In the genomic region with DNA sequence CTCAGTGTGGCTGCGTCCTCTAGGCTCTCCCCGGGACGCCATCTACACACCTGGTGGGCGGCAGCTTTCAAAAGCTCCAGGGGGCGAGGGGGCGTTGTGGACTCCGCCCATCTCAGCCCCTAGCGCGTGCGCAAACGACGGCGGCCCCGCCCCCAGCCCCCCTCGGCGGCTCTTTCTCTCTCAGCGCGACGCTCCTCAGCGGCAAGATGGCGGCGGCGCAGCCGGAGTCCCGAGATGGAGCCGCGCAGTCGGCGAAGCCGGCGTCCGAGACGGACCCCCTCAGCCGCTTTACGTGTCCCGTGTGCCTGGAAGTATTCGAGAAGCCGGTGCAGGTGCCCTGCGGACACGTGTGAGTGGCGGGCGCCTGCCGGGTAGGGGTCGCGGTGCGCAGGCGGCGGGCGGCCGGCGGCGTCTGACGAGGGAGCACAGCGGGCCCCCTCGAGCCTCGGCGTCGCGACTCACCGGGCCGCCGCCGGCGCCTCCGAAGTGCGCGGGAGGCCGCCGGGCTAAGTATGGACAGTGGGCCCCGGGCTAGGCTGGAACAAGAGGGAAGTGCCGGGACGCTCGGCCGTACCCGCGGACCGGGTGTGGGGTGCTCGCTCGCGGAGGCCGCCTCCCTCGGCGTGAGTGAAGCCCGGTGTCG, we compare ENCODE assay signal across 8 mouse cellular contexts. TPM values are rescaled to one million over a fixed set of nuclear protein-coding genes. Genes with fewer than 3 reads are reported as not detected.
DNase-seq lines count a peak whose midpoint lies in the region; ATAC-seq and TF ChIP-seq lines count a peak whose summit lies in the region.

No protein-coding gene starts in this region.

- H3K27me3 ChIP-seq in Patski = no peaks in the 10 kb centered on the region
- no peaks in the 10 kb centered on the region for H3K27me3 ChIP-seq in hindbrain, embryonic 11.5 days (ENCODE audit: control insufficient read depth, insufficient read depth, low read length)

- ATAC-seq in Patski = peak; percentile 33
- peak; percentile 83 for ATAC-seq in hindbrain, embryonic 11.5 days (ENCODE audit: low FRiP score)

- DNase-seq in Patski (ENCODE audit: low read depth, low spot score) = no peak
- DNase-seq in cerebellum, adult 9-10 months = peak; percentile 87
- DNase-seq in frontal cortex, adult 2 months (ENCODE audit: extremely low spot score in 1 of 2, low spot score in 1 of 2) = peak; percentile 69 to 91
- DNase-seq in hindbrain, embryonic 11.5 days (ENCODE audit: low spot score) = peak; percentile 93
- peak; percentile 82 to 84 for DNase-seq in layer of hippocampus, postnatal 25 days (ENCODE audit: extremely low spot score in 1 of 2, low spot score in 1 of 2)
- peak; percentile 91 to 94 for DNase-seq in lung, postnatal 4 days
- DNase-seq in retina, postnatal 7 days (ENCODE audit: low read depth, low spot score) = peak; percentile 77
- peak; percentile 79 for DNase-seq in urinary bladder, adult 2 months (ENCODE audit: low spot score)

- POLR2A ChIA-PET in Patski (lab: Charles Lee) = interaction anchor here (1.6 kb wide), 1 partner anchor 10 kb away, joined by 6 read pairs; the partner anchor contains the start of genes Rnf114 and Spata2

- peaks cover 6% of the 10 kb centered on the region; the same call in 1 of the 2 replicates for H3K4me1 ChIP-seq in hindbrain, embryonic 11.5 days (replicated peaks; ENCODE audit: control insufficient read depth, insufficient read depth, low read length)

- peak overlapping the region; percentile 81 for H3K4me2 ChIP-seq in hindbrain, embryonic 11.5 days (replicated peaks; ENCODE audit: low read depth, low read length)

- WGBS in hindbrain, embryonic 11.5 days = under 1% methylated on average over 68 of the region's 85 CpGs

- CTCF ChIA-PET in Patski (lab: Charles Lee) = interaction anchor here (1.0 to 1.1 kb wide), 2 partner anchors 9 to 29 kb away, joined by 3 to 4 read pairs; no protein-coding TSS in a partner anchor

- H3K36me3 ChIP-seq in hindbrain, embryonic 11.5 days (ENCODE audit: control insufficient read depth, insufficient read depth, low read length) = peaks cover 7% of the 10 kb centered on the region; the same call in 1 of the 2 replicates

- no peak for TF ChIP-seq CTCF in Patski (IDR thresholded peaks at IDR 0.05)

- peak overlapping the region; percentile 98 for H3K4me3 ChIP-seq in hindbrain, embryonic 11.5 days (ENCODE audit: low read depth, low read length)

- H3K27ac ChIP-seq in hindbrain, embryonic 11.5 days (ENCODE audit: low read depth, low read length) = peak overlapping the region; percentile 78

- H3K9me3 ChIP-seq in hindbrain, embryonic 11.5 days (ENCODE audit: control insufficient read depth, low read length) = no peaks in the 10 kb centered on the region

- H3K9ac ChIP-seq in hindbrain, embryonic 11.5 days (ENCODE audit: low read depth, low read length) = peak overlapping the region; percentile 95

- in situ Hi-C loops in Patski (cut with MboI; ENCODE audit: low pct_unique_long_range_greater_than_20kb) = no loop called here

RNA-seq across cellular contexts. Expression of gene Spata2, which starts 10.7 kb away (rescaled TPM):
- polyA plus RNA-seq in Patski (2021) = 23.7 TPM
- polyA plus RNA-seq in frontal cortex, adult 2 months (2012; rRNA removed) = 53.1 and 58.6 TPM in 2 replicates
- polyA plus RNA-seq in hindbrain, embryonic 11.5 days (2014; fragmentation: Nextera tagmentation; extraction: Ambion mirVana) = 13.5 and 15.0 TPM in 2 replicates
- total RNA-seq in layer of hippocampus, postnatal 25 days (2021) = 10 to 100 TPM; 78.7 to 83.9 TPM
- 15.1 and 15.2 TPM in 2 replicates for polyA plus RNA-seq in urinary bladder, adult 2 months (2012; rRNA removed)

RNA-seq across cellular contexts. Expression of gene Rnf114, which starts 10.9 kb away (rescaled TPM):
- 69.4 TPM for polyA plus RNA-seq in Patski (2021)
- polyA plus RNA-seq in frontal cortex, adult 2 months (2012; rRNA removed) = 104 and 107 TPM in 2 replicates
- 120 and 140 TPM in 2 replicates for polyA plus RNA-seq in hindbrain, embryonic 11.5 days (2014; fragmentation: Nextera tagmentation; extraction: Ambion mirVana)
- total RNA-seq in layer of hippocampus, postnatal 25 days (2021) = 10 to 100 TPM; 51.1 to 53.1 TPM
- polyA plus RNA-seq in urinary bladder, adult 2 months (2012; rRNA removed) = 78.6 and 81.3 TPM in 2 replicates

RNA-seq across cellular contexts. Expression of gene Snai1, which starts 34.6 kb away (rescaled TPM):
- 0.10 TPM for polyA plus RNA-seq in Patski (2021)
- polyA plus RNA-seq in frontal cortex, adult 2 months (2012; rRNA removed) = 2.3 and 3.0 TPM in 2 replicates
- 27.6 and 29.5 TPM in 2 replicates for polyA plus RNA-seq in hindbrain, embryonic 11.5 days (2014; fragmentation: Nextera tagmentation; extraction: Ambion mirVana)
- total RNA-seq in layer of hippocampus, postnatal 25 days (2021) = under 1 TPM; 0.27 to 0.75 TPM
- polyA plus RNA-seq in urinary bladder, adult 2 months (2012; rRNA removed) = 21.3 and 31.0 TPM in 2 replicates
